Mouse (Mus musculus): ENCODE results near the gene Gm20388.

The Gm20388 gene

GRCm38 (mm10) chr8:121326164-121326910 lies 1415.7 kb downstream of the Gm20388 start:
- no peak for DNase-seq (ENCODE audit: low spot score in 2 of 2)

- DNase-seq (ENCODE audit: low spot score in 2 of 2), result no peak
Observed at GRCm38 (mm10) chr8:121332436-121332835, 1421.8 kb downstream of the Gm20388 start.

GRCm38 (mm10) chr8:121334495-121335424 lies 1424.1 kb downstream of the Gm20388 start:
- no peak for DNase-seq (ENCODE audit: low spot score in 2 of 2)

- no peak for DNase-seq (ENCODE audit: low spot score in 2 of 2)
Observed at GRCm38 (mm10) chr8:121335684-121336083, 1425.0 kb downstream of the Gm20388 start.

GRCm38 (mm10) chr8:121342931-121343330 lies 1432.3 kb downstream of the Gm20388 start:
- DNase-seq (ENCODE audit: low spot score in 2 of 2), result no peak

GRCm38 (mm10) chr8:121344486-121344885 lies 1433.8 kb downstream of the Gm20388 start:
- DNase-seq (ENCODE audit: low spot score in 2 of 2), result no peak

- no peak for DNase-seq (ENCODE audit: low spot score in 2 of 2)
Observed at GRCm38 (mm10) chr8:121346175-121346574, 1435.5 kb downstream of the Gm20388 start.

GRCm38 (mm10) chr8:121346862-121347261 lies 1436.2 kb downstream of the Gm20388 start:
- no peak for DNase-seq (ENCODE audit: low spot score in 2 of 2)

- no peak for DNase-seq (ENCODE audit: low spot score in 2 of 2)
Observed at GRCm38 (mm10) chr8:121348998-121349397, 1438.4 kb downstream of the Gm20388 start.

GRCm38 (mm10) chr8:121350803-121351202 lies 1440.2 kb downstream of the Gm20388 start:
- no peak for DNase-seq (ENCODE audit: low spot score in 2 of 2)

GRCm38 (mm10) chr8:121354844-121355243 lies 1444.2 kb downstream of the Gm20388 start:
- DNase-seq (ENCODE audit: low spot score in 2 of 2), result no peak

GRCm38 (mm10) chr8:121357451-121357850 lies 1446.8 kb downstream of the Gm20388 start:
- DNase-seq (ENCODE audit: low spot score in 2 of 2), result no peak

GRCm38 (mm10) chr8:121358609-121359008 lies 1448.0 kb downstream of the Gm20388 start:
- no peak for DNase-seq (ENCODE audit: low spot score in 2 of 2)

- DNase-seq (ENCODE audit: low spot score in 2 of 2), result no peak
Observed at GRCm38 (mm10) chr8:121359131-121359981, 1448.7 kb downstream of the Gm20388 start.

GRCm38 (mm10) chr8:121360001-121360400 lies 1449.4 kb downstream of the Gm20388 start:
- DNase-seq (ENCODE audit: low spot score in 2 of 2), result no peak

- DNase-seq (ENCODE audit: low spot score in 2 of 2), result no peak
Observed at GRCm38 (mm10) chr8:121361166-121361565, 1450.5 kb downstream of the Gm20388 start.

- DNase-seq (ENCODE audit: low spot score in 2 of 2), result no peak
Observed at GRCm38 (mm10) chr8:121364646-121365045, 1454.0 kb downstream of the Gm20388 start.

- no peak for DNase-seq (ENCODE audit: low spot score in 2 of 2)
Observed at GRCm38 (mm10) chr8:121365150-121365549, 1454.5 kb downstream of the Gm20388 start.

- DNase-seq (ENCODE audit: low spot score in 2 of 2), result no peak
Observed at GRCm38 (mm10) chr8:121366655-121367054, 1456.0 kb downstream of the Gm20388 start.

GRCm38 (mm10) chr8:121368799-121369198 lies 1458.2 kb downstream of the Gm20388 start:
- no peak for DNase-seq (ENCODE audit: low spot score in 2 of 2)

GRCm38 (mm10) chr8:121369378-121369777 lies 1458.7 kb downstream of the Gm20388 start:
- DNase-seq (ENCODE audit: low spot score in 2 of 2), result no peak

- DNase-seq (ENCODE audit: low spot score in 2 of 2), result no peak
Observed at GRCm38 (mm10) chr8:121371287-121371686, 1460.6 kb downstream of the Gm20388 start.
